Comparison of ENCODE assay signal across 23 mouse cellular contexts in the genomic region with DNA sequence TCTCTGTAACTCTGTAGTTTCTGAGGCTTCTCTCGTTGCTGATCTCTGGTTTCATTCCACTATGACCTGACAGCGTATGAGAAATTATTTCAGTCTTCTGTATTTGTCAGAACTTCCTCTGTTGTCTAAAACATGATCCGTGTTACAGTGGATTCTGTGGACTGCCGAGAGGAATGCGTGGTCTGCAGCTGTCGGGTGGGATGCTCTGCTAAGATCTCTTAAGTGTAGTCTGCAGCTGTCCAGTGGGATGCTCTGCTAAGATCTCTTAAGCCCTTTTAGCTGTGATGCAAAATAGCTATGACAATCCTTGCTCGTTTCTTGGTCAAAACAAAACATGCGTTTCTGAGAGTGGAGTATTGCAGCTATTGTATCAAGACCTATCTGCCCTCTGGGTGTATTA. TPM values are rescaled to one million over a fixed set of nuclear protein-coding genes. Genes with fewer than 3 reads are reported as not detected.
DNase-seq lines count a peak whose midpoint lies in the region; ATAC-seq and TF ChIP-seq lines count a peak whose summit lies in the region.
"Had no signal": no experiment of that assay in that cellular context is flagged by ENCODE, and none has a peak within 500 bp of the region (broad histone marks: within the 10 kb centered on the region; RNA-seq: fewer than 3 reads in every experiment).

No protein-coding gene starts in this region.

- no peaks in the 10 kb centered on the region for H3K36me3 ChIP-seq in forebrain, embryonic 11.5 days (ENCODE audit: control insufficient read depth, insufficient read depth, low read length)
- H3K36me3 ChIP-seq in forebrain, embryonic 13.5 days (ENCODE audit: poor library complexity, severe bottlenecking) = no peaks in the 10 kb centered on the region
- H3K36me3 ChIP-seq in limb, embryonic 14.5 days (ENCODE audit: control insufficient read depth, insufficient read depth, low read length) = no peaks in the 10 kb centered on the region
- no peaks in the 10 kb centered on the region for H3K36me3 ChIP-seq in limb, embryonic 10.5 days
- no peaks in the 10 kb centered on the region for H3K36me3 ChIP-seq in limb, embryonic 15.5 days
- H3K36me3 ChIP-seq in myocyte (ENCODE audit: control insufficient read depth, insufficient read depth) = no peaks in the 10 kb centered on the region
- H3K36me3 ChIP-seq: embryonic facial prominence, embryonic 12.5 days; embryonic facial prominence, embryonic 15.5 days; forebrain, embryonic 10.5 days had no signal

- no peak overlapping the region for H3K27ac ChIP-seq in forebrain, embryonic 11.5 days (ENCODE audit: low read depth, low read length)
- no peak overlapping the region for H3K27ac ChIP-seq in forebrain, embryonic 13.5 days
- no peak overlapping the region for H3K27ac ChIP-seq in limb, embryonic 14.5 days (replicated peaks; ENCODE audit: low read depth, low read length)
- no peak overlapping the region for H3K27ac ChIP-seq in limb, embryonic 10.5 days
- H3K27ac ChIP-seq in limb, embryonic 15.5 days = no peak overlapping the region
- H3K27ac ChIP-seq: embryonic facial prominence, embryonic 12.5 days; embryonic facial prominence, embryonic 15.5 days; forebrain, embryonic 10.5 days had no signal

- H3K4me2 ChIP-seq in forebrain, embryonic 11.5 days (ENCODE audit: low read depth, low read length, severe bottlenecking) = no peak overlapping the region
- no peak overlapping the region for H3K4me2 ChIP-seq in forebrain, embryonic 13.5 days
- H3K4me2 ChIP-seq in limb, embryonic 14.5 days (replicated peaks; ENCODE audit: low read depth, low read length, severe bottlenecking) = no peak overlapping the region
- H3K4me2 ChIP-seq in limb, embryonic 15.5 days = no peak overlapping the region
- peak overlapping the region; percentile 31 for H3K4me2 ChIP-seq in myocyte (ENCODE audit: low read depth)
- H3K4me2 ChIP-seq: embryonic facial prominence, embryonic 12.5 days; embryonic facial prominence, embryonic 15.5 days had no signal

- peak; percentile 31 for DNase-seq in forebrain, embryonic 11.5 days (ENCODE audit: low spot score)
- peak; percentile 44 for DNase-seq in limb, embryonic 14.5 days (ENCODE audit: low spot score)
- no peak for DNase-seq in limb, embryonic 10.5 days (ENCODE audit: low spot score)
- DNase-seq in frontal cortex, postnatal 10 days (ENCODE audit: low spot score in 2 of 2) = no peak
- DNase-seq: adrenal gland, adult 2 months; adrenal gland, postnatal 10 days; adrenal gland, postnatal 25 days; cerebellum, adult 11 months; cerebellum, adult 18-20 months; cerebellum, adult 8-10 months; cerebellum, adult 9-11 months; cerebellum, postnatal 14 days; cerebellum, postnatal 36 days; embryo, embryonic 11 days had no signal

- no peak for TF ChIP-seq POLR2A in limb, embryonic 14.5 days (IDR thresholded peaks at IDR 0.05; ENCODE audit: borderline replicate concordance, extremely low read depth, insufficient read depth, insufficient read length)
- no peak for TF ChIP-seq POLR2A in myocyte (IDR thresholded peaks at IDR 0.05; ENCODE audit: insufficient read length, low read depth)

- H3K9ac ChIP-seq in forebrain, embryonic 11.5 days (ENCODE audit: low read length) = no peak overlapping the region
- no peak overlapping the region for H3K9ac ChIP-seq in forebrain, embryonic 13.5 days
- no peak overlapping the region for H3K9ac ChIP-seq in limb, embryonic 14.5 days (ENCODE audit: low read depth, low read length, severe bottlenecking)
- H3K9ac ChIP-seq in limb, embryonic 15.5 days = no peak overlapping the region
- H3K9ac ChIP-seq: embryonic facial prominence, embryonic 12.5 days; embryonic facial prominence, embryonic 15.5 days had no signal

- no peaks in the 10 kb centered on the region for H3K9me3 ChIP-seq in forebrain, embryonic 11.5 days (ENCODE audit: control insufficient read depth, low read length)
- no peaks in the 10 kb centered on the region for H3K9me3 ChIP-seq in forebrain, embryonic 13.5 days (replicated peaks)
- no peaks in the 10 kb centered on the region for H3K9me3 ChIP-seq in limb, embryonic 14.5 days (ENCODE audit: control insufficient read depth, low read length)
- no peaks in the 10 kb centered on the region for H3K9me3 ChIP-seq in limb, embryonic 10.5 days (replicated peaks)
- no peaks in the 10 kb centered on the region for H3K9me3 ChIP-seq in limb, embryonic 15.5 days
- H3K9me3 ChIP-seq: embryonic facial prominence, embryonic 12.5 days; embryonic facial prominence, embryonic 15.5 days; forebrain, embryonic 10.5 days had no signal

- peaks cover 2% of the 10 kb centered on the region; the same call in 1 of the 2 replicates for H3K27me3 ChIP-seq in forebrain, embryonic 11.5 days (ENCODE audit: control insufficient read depth, insufficient read depth, low read length)
- peaks cover 9% of the 10 kb centered on the region; the same call in 1 of the 2 replicates for H3K27me3 ChIP-seq in forebrain, embryonic 13.5 days
- no peaks in the 10 kb centered on the region for H3K27me3 ChIP-seq in limb, embryonic 14.5 days (ENCODE audit: control insufficient read depth, insufficient read depth, low read length)
- H3K27me3 ChIP-seq in limb, embryonic 10.5 days (ENCODE audit: low read depth, poor library complexity, severe bottlenecking) = peaks cover 20% of the 10 kb centered on the region
- peaks cover 22% of the 10 kb centered on the region for H3K27me3 ChIP-seq in limb, embryonic 15.5 days
- peaks cover 4% of the 10 kb centered on the region for H3K27me3 ChIP-seq in myocyte (ENCODE audit: control insufficient read depth, insufficient read depth, insufficient read length)

- no peak overlapping the region for H3K4me3 ChIP-seq in forebrain, embryonic 11.5 days (ENCODE audit: low read depth, low read length)
- no peak overlapping the region for H3K4me3 ChIP-seq in forebrain, embryonic 13.5 days
- no peak overlapping the region for H3K4me3 ChIP-seq in limb, embryonic 14.5 days (replicated peaks; ENCODE audit: low read length)
- no peak overlapping the region for H3K4me3 ChIP-seq in limb, embryonic 10.5 days
- H3K4me3 ChIP-seq in limb, embryonic 15.5 days = no peak overlapping the region
- no peak overlapping the region for H3K4me3 ChIP-seq in myocyte
- H3K4me3 ChIP-seq: embryonic facial prominence, embryonic 12.5 days; embryonic facial prominence, embryonic 15.5 days; erythroblast, embryonic 14.5 days; forebrain, embryonic 10.5 days had no signal

- 79% methylated on average over 8 of the region's 8 CpGs for WGBS in forebrain, embryonic 11.5 days
- 79% methylated on average over 8 of the region's 8 CpGs for WGBS in forebrain, embryonic 13.5 days
- WGBS in limb, embryonic 14.5 days = 75% methylated on average over 8 of the region's 8 CpGs
- 83% methylated on average over 8 of the region's 8 CpGs for WGBS in limb, embryonic 10.5 days
- 65% methylated on average over 8 of the region's 8 CpGs for WGBS in limb, embryonic 15.5 days

- no peak overlapping the region for H3ac ChIP-seq in myocyte (ENCODE audit: control insufficient read depth, insufficient read length)

- no peaks in the 10 kb centered on the region for H3K79me2 ChIP-seq in myocyte (ENCODE audit: control insufficient read depth, insufficient read depth)

- peaks cover 3% of the 10 kb centered on the region; the same call in 1 of the 2 replicates for H3K4me1 ChIP-seq in forebrain, embryonic 11.5 days (replicated peaks; ENCODE audit: control insufficient read depth, insufficient read depth, low read length)
- peaks cover 3% of the 10 kb centered on the region; the same call in 1 of the 2 replicates for H3K4me1 ChIP-seq in forebrain, embryonic 13.5 days
- H3K4me1 ChIP-seq in limb, embryonic 14.5 days (ENCODE audit: control insufficient read depth, insufficient read depth, low read length) = peaks cover 3% of the 10 kb centered on the region
- peaks cover 8% of the 10 kb centered on the region for H3K4me1 ChIP-seq in limb, embryonic 10.5 days
- H3K4me1 ChIP-seq in limb, embryonic 15.5 days = peaks cover 6% of the 10 kb centered on the region

- ATAC-seq in forebrain, embryonic 11.5 days (replicated peaks; ENCODE audit: low FRiP score) = no peak
- ATAC-seq in forebrain, embryonic 13.5 days = no peak
- ATAC-seq in limb, embryonic 14.5 days (ENCODE audit: low FRiP score, low read depth) = peak; percentile 56; the same call in 1 of the 2 replicates
- ATAC-seq in limb, embryonic 15.5 days (ENCODE audit: insufficient number of reproducible peaks, low FRiP score, low TSS enrichment, low read depth) = 0 out of 2 replicates have a peak, but pooled peaks have one; percentile 15
- ATAC-seq: forebrain, embryonic 14.5 days; forebrain, embryonic 16.5 days had no signal

TF ChIP-seq in myocyte, 11 proteins besides CTCF, POLR2A, EP300 and RAD21:
- TF ChIP-seq MYOD1 (IDR thresholded peaks at IDR 0.05; ENCODE audit: control insufficient read depth in 1 of 3, insufficient read length in 2 of 3, low read depth in 2 of 3) (peak in 2 of 3 experiments; percentile 92 to 97), E2F4 (IDR thresholded peaks at IDR 0.05; ENCODE audit: insufficient read depth) (no peak), SRF (IDR thresholded peaks at IDR 0.05; ENCODE audit: control insufficient read depth, insufficient read length, low read depth) (no peak), TCF12 (IDR thresholded peaks at IDR 0.05; ENCODE audit: insufficient read depth, poor library complexity, severe bottlenecking) (peak; percentile 33), MYOG (IDR thresholded peaks at IDR 0.05; ENCODE audit: control insufficient read depth in 1 of 3, insufficient read depth in 1 of 3, insufficient read length in 2 of 3, low read depth in 2 of 3) (peak in 2 of 3 experiments; percentile 46 to 65)
TF ChIP-seq in myocyte: peak in this region for 3.

RNA-seq across cellular contexts. Expression of a gene that starts 3.0 kb away (rescaled TPM):
- polyA plus RNA-seq in forebrain, embryonic 11.5 days (2014; fragmentation: Nextera tagmentation; extraction: Ambion mirVana) = 1.4 and 1.8 TPM in 2 replicates
- 0.59 and 1.1 TPM in 2 replicates for polyA plus RNA-seq in forebrain, embryonic 13.5 days (2015; fragmentation: Nextera tagmentation; extraction: Ambion mirVana)
- polyA plus RNA-seq in limb, embryonic 14.5 days (2012; rRNA removed) = 4.8 TPM in 2 replicates
- polyA plus RNA-seq in limb, embryonic 14.5 days (2014; fragmentation: Nextera tagmentation; extraction: Ambion mirVana) = 5.3 and 7.8 TPM in 2 replicates
- 2.4 and 3.9 TPM in 2 replicates for polyA plus RNA-seq in limb, embryonic 10.5 days (2016; fragmentation: Nextera tagmentation; extraction: Ambion mirVana)
- polyA plus RNA-seq in limb, embryonic 15.5 days (2015; fragmentation: Nextera tagmentation; extraction: Ambion mirVana) = 6.7 and 7.1 TPM in 2 replicates
- polyA plus RNA-seq in myocyte (2012; fragmentation: generic; extraction: Trizol) = 53.3 TPM

RNA-seq across cellular contexts. Expression of a gene that starts 25.5 kb away (rescaled TPM):
- 0.12 and 0.15 TPM in 2 replicates for polyA plus RNA-seq in forebrain, embryonic 11.5 days (2014; fragmentation: Nextera tagmentation; extraction: Ambion mirVana)
- 0.01 and 0.23 TPM in 2 replicates for polyA plus RNA-seq in forebrain, embryonic 13.5 days (2015; fragmentation: Nextera tagmentation; extraction: Ambion mirVana)
- 0.60 and 0.67 TPM in 2 replicates for polyA plus RNA-seq in limb, embryonic 14.5 days (2012; rRNA removed)
- polyA plus RNA-seq in limb, embryonic 14.5 days (2014; fragmentation: Nextera tagmentation; extraction: Ambion mirVana) = 0.36 and 0.89 TPM in 2 replicates
- polyA plus RNA-seq in limb, embryonic 10.5 days (2016; fragmentation: Nextera tagmentation; extraction: Ambion mirVana) = 0.15 and 0.16 TPM in 2 replicates
- polyA plus RNA-seq in limb, embryonic 15.5 days (2015; fragmentation: Nextera tagmentation; extraction: Ambion mirVana) = 0.58 and 0.67 TPM in 2 replicates
- 0.04 TPM for polyA plus RNA-seq in myocyte (2012; fragmentation: generic; extraction: Trizol)

Comparison
In these comparisons a context has a peak if more than half of its experiments do, and no peak if none do; other contexts are left out.
1. DNase-seq: peak in forebrain, embryonic 11.5 days (single experiment) and limb, embryonic 14.5 days (single experiment); none in limb, embryonic 10.5 days (single experiment) and frontal cortex, postnatal 10 days (0 of 2).
2. ATAC-seq: peak in limb, embryonic 14.5 days (single experiment) and limb, embryonic 15.5 days (single experiment); none in forebrain, embryonic 11.5 days (single experiment) and forebrain, embryonic 13.5 days (single experiment).